Mouse (Mus musculus) hindlimb bud, embryonic 11.5 days (tissue): ENCODE results near the gene Srsf2.

ENCODE experiments used
- DNase-seq: peaks from one replicate; pipeline ENCODE4 v3.0.0-alpha.2; 2012; ENCODE audit warnings: low read depth, low spot score; ENCODE audit errors: extremely low spot score

Srsf2 gene

DNA sequence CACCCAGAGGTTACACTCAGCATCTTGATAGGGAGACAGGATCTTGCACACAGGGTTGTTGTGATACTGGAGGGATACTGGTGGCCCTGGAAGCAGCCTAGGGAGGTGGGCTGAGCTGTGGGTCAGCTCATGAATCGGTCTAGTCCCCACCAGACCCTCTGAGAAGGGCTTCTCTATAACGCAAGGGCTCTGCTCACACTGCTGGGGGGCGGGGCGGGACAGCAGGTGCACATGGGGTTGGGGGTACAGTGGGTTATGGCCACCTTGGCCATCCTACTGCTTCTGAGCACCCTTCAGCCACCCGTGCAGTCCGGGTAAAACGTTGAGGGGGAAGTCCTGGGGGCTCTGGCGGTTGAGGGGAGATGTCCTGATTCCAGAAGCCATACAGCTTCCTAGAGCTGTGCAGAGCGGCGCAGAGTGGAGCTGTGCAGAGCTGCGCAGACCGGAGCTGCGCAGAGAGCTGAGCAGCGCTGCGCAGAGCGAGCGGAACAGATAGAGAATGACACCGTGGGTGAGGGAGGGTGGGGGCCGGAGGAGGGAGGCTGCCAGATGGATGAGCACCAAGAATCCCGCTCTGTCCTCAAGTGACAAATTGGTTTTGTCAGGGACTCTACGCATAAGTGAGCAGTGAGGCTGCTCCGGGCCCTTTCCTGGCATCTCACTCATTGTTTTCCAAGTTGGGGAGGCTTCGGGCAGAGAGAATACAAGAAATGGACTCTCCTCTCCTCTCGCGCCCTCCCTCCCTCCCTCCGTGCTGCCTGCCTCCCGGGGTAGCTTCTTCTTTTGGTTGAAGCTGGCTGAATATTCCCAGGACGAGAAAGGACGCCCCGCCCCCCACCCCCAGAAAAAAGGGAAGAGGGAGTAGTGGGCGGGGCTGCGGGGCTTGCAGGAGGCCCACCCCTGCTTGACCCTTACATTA is 41.7 kb downstream of the Srsf2 start:
- no peak for DNase-seq

DNA sequence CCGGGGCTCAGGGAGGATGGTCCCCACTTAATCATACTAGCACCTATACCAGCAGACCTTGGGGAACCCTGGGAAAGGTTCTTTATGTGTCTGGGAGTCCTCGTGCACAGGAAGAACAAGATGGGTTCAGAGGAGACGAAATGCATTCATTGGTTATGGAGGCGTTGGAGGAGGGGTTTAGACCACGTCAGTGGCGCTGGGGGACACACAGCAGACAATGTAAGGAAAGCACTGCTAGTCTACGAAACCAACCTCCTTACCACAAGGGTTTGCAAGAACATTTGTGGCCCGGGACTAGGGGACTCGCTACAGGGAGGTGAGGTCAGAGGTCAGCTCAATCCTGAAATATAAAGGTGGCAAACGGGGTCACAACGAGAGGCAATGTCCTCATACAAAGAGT is 42.4 kb downstream of the Srsf2 start:
- no peak for DNase-seq

GRCm38 (mm10) chr11:116809520-116809919 is 43.4 kb downstream of the Srsf2 start:
- no peak for DNase-seq

DNA sequence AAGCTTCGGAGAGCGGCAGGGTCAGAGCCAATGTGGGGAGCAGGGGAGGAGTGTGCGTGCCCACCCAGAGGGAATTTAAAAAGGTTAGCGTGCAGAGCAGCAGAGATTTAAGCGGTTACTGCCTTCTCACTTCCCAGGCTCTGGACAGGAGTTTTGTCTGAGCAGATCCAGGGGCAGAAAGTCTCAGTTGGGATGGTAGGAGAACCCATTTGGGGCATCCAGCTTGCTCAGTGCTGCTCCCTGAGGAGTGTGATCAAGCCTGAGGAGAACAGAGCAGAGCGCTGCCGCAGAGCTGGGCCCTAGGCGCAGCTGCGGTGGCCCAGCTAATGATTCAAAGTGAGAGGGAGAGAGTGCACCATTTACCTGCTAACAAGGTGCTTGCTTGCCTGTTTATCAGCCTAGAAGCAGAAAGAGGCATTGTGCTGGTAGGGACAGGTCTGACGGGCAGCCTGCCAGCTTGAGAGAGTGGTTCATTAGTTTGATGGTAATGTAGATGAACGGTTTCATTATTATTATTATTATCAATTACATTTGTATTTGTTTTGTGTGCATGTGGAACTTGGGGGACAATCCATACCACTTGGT is 44.0 kb downstream of the Srsf2 start:
- DNase-seq = no peak

DNA sequence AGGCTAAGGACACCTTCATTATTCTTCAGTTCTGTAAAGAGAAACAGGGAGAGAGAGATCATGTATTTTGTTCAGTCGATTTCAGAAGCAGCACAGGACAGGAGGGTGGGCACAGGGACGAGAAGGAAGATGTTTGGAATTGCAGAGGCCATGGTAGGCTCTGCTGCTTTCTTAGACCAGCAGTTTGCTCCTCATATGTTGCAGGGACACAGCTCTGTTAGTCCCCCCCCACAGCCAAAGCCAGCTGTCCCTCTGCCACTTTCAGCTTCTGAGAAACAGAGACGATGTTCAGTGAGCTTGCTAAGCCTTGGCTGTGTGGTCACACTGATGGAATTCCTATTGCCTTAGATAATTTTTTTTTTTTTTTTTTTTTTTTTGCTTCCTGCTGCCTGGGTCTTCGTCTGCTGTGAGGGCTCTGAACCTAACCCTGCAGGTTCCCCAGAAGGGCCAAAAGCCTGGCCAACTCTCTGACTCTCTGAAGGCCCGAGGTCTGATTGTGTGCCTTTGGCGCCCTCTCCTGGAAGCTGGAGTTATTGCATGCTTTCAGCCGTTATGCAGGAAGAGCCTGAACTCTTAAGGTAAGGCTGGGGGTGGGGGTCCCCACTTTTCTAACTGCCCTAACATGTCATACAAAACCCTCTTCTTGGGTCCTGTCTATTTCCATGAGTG is 44.8 kb downstream of the Srsf2 start:
- peak; percentile 69 for DNase-seq

GRCm38 (mm10) chr11:116807526-116807925 is 45.4 kb downstream of the Srsf2 start:
- no peak for DNase-seq

DNA sequence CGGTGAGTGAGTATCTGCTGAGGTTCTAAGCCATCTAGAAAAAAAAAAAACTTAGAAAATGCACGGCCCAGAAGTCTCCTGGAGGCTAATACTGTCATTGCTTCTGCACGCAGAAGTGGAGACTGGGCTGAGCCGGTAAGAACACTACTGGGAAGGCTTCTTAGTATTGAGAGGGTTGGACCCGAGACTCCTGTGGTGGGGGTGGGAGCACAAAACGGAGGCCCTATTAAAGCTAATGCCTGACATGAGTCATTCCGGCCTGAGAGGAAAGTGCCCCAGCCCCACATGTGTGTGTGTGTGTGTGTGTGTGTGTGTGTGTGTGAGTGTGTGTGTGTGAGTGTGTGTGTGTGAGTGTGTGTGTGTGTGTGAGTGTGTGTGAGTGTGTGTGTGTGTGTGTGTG is 45.8 kb downstream of the Srsf2 start:
- no peak for DNase-seq

- DNase-seq = no peak
These were observed 46.5 kb downstream of the Srsf2 start for GRCm38 (mm10) chr11:116806136-116807071.

- DNase-seq = no peak
These were observed 50.2 kb downstream of the Srsf2 start for GRCm38 (mm10) chr11:116802709-116803108.

GRCm38 (mm10) chr11:116801106-116801505 is 51.8 kb downstream of the Srsf2 start:
- no peak for DNase-seq
